Mouse (Mus musculus): ENCODE results near the gene Pla2g12b.

Gene Pla2g12b

DNA sequence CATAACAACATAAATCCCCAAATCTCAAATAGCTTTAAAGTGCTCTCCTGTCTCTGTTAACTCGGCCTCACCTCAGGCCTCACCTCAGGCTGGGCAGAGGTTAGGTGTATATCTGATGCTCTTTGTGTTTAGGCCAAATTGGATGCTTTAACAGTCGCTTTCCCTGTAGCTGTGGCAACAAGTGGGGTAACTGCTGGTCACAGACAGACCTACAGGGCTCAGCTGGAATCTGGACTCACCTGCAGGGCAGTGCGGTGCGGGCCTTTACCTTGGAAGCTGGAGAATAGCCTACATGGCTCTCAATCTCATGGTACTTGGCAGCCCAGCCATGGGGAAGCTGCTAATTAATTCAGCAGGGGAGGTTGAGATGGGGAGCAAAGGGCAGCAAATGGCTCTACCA, 63.2 kb downstream of the Pla2g12b start:
- DNase-seq (ENCODE audit: low spot score in 2 of 2): no peak

GRCm38 (mm10) chr10:59467297-59467696, 63.8 kb downstream of the Pla2g12b start:
- no peak for DNase-seq (ENCODE audit: low spot score in 2 of 2)

DNA sequence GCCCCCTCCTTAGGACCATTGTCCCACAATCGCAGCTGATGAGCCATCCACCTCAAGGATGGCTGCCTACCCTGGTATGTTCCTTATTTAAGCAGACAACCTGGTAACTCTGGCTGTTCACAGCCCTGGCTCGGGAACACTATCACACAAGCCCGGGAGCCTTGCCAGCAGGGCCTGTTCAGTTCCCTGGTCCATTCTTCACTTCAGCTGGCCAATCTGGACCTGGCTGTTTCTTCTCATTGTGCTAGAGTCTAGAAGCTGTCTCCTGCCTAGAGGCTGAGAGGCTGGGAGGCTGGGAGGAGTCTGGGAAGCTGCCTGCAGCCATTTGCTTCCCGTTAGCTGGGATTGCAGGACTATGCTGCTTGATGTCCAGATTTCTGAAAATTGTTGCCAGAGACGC, 67.0 kb downstream of the Pla2g12b start:
- DNase-seq (ENCODE audit: low spot score in 2 of 2): peak in 1 of 2 experiments; percentile 42
